Mouse (Mus musculus) right cerebral cortex, postnatal 25 days (tissue): Measurements from ENCODE around the gene Syngr2.

Source experiments
- DNase-seq: peaks from one replicate; pipeline ENCODE4 v3.0.0; 2022

The Syngr2 gene

GRCm38 (mm10) chr11:117809407-117810311, at the start of gene Syngr2, which contains the start of gene Gm20708:
Syngr2 (plus strand) TSS chr11:117809668.
Gm20708 (plus strand) TSS chr11:117809668.
- DNase-seq = peak; percentile 49

- no peak for DNase-seq
Observed at GRCm38 (mm10) chr11:117760374-117761119, 48.9 kb upstream of the Syngr2 start.

- DNase-seq = no peak
Observed at GRCm38 (mm10) chr11:117761801-117762200, 47.7 kb upstream of the Syngr2 start.

- DNase-seq = no peak
Observed at GRCm38 (mm10) chr11:117762246-117762645, 47.2 kb upstream of the Syngr2 start.

- no peak for DNase-seq
Observed at GRCm38 (mm10) chr11:117764319-117764718, 45.1 kb upstream of the Syngr2 start.

- no peak for DNase-seq
Observed at GRCm38 (mm10) chr11:117765361-117765760, 44.1 kb upstream of the Syngr2 start.

- DNase-seq = no peak
Observed at GRCm38 (mm10) chr11:117766275-117766674, 43.2 kb upstream of the Syngr2 start.

- no peak for DNase-seq
Observed at GRCm38 (mm10) chr11:117768725-117769682, 40.5 kb upstream of the Syngr2 start.

- no peak for DNase-seq
Observed at GRCm38 (mm10) chr11:117769683-117770047, 39.8 kb upstream of the Syngr2 start.

GRCm38 (mm10) chr11:117770407-117770806, 39.1 kb upstream of the Syngr2 start:
- DNase-seq = no peak

- no peak for DNase-seq
Observed at GRCm38 (mm10) chr11:117772352-117772751, 37.1 kb upstream of the Syngr2 start.

- no peak for DNase-seq
Observed at GRCm38 (mm10) chr11:117774925-117775324, 34.5 kb upstream of the Syngr2 start.

- no peak for DNase-seq
Observed at GRCm38 (mm10) chr11:117775540-117775939, 33.9 kb upstream of the Syngr2 start.

- DNase-seq = no peak
Observed at GRCm38 (mm10) chr11:117776085-117776792, 33.2 kb upstream of the Syngr2 start.

GRCm38 (mm10) chr11:117777111-117777510, 32.4 kb upstream of the Syngr2 start:
- DNase-seq = no peak

GRCm38 (mm10) chr11:117778031-117778430, 31.4 kb upstream of the Syngr2 start:
- no peak for DNase-seq

GRCm38 (mm10) chr11:117778851-117779433, 30.5 kb upstream of the Syngr2 start:
- no peak for DNase-seq

GRCm38 (mm10) chr11:117779434-117780198, 29.9 kb upstream of the Syngr2 start:
- no peak for DNase-seq

- no peak for DNase-seq
Observed at GRCm38 (mm10) chr11:117780199-117780515, 29.3 kb upstream of the Syngr2 start.

GRCm38 (mm10) chr11:117780582-117781111, 28.8 kb upstream of the Syngr2 start:
- DNase-seq = no peak
